Mouse (Mus musculus) embryonic facial prominence, embryonic 11.5 days (tissue): Measurements from ENCODE around the gene Srp14. TPM values are rescaled to one million over a fixed set of nuclear protein-coding genes. Genes with fewer than 3 reads are reported as not detected.
A peak's percentile ranks its signal among the peaks of the same experiment; 100 is the strongest.

Experiments used
- ATAC-seq: fragments of 200-750 bp; cut with Nextera tagmentation; replicated peaks from 2 replicates; pipeline ENCODE4 v1.8.0; 2017; ENCODE audit warnings: low read depth; ENCODE audit not compliant: insufficient number of reproducible peaks, low FRiP score, low TSS enrichment
- DNase-seq: peaks from one replicate; pipeline ENCODE4 v3.0.0-alpha.2; 2015; ENCODE audit warnings: low spot score
- H3K27ac ChIP-seq: fragments of 300-500 bp; sonication (generic); replicated peaks from 2 replicates; pipeline ENCODE4 v1.5.1; 2014; ENCODE audit warnings: mild to moderate bottlenecking, low read depth, low read length, control low read depth
- H3K27me3 ChIP-seq: fragments of 300-500 bp; sonication (generic); 2 replicates; pipeline ENCODE4 v1.6.1; 2014; ENCODE audit warnings: mild to moderate bottlenecking, low read length, moderate library complexity, mixed read lengths; ENCODE audit not compliant: control insufficient read depth, insufficient read depth
- H3K36me3 ChIP-seq: fragments of 300-500 bp; sonication (generic); replicated peaks from 2 replicates; pipeline ENCODE4 v1.6.1; 2014; ENCODE audit warnings: low read depth, mild to moderate bottlenecking, low read length, moderate library complexity, mixed read lengths; ENCODE audit not compliant: control insufficient read depth, insufficient read depth
- H3K4me1 ChIP-seq: fragments of 300-500 bp; sonication (generic); 2 replicates; pipeline ENCODE4 v1.6.1; 2014; ENCODE audit warnings: low read length, mixed read lengths; ENCODE audit not compliant: control insufficient read depth, insufficient read depth
- H3K4me2 ChIP-seq: fragments of 300-500 bp; sonication (generic); 2 replicates; pipeline ENCODE4 v1.6.1; 2014; ENCODE audit warnings: low read depth, mild to moderate bottlenecking, control low read depth, low read length, moderate library complexity
- H3K4me3 ChIP-seq: fragments of 300-500 bp; sonication (generic); 2 replicates; pipeline ENCODE4 v1.5.1; 2014; ENCODE audit warnings: low read depth, low read length, control low read depth
- H3K9ac ChIP-seq: fragments of 300-500 bp; sonication (generic); replicated peaks from 2 replicates; pipeline ENCODE4 v1.6.1; 2014; ENCODE audit warnings: mild to moderate bottlenecking, control low read depth, low read length
- H3K9me3 ChIP-seq: fragments of 300-500 bp; sonication (generic); replicated peaks from 2 replicates; pipeline ENCODE4 v1.6.1; 2016; ENCODE audit warnings: mild to moderate bottlenecking, low read length, inconsistent platforms, mixed read lengths; ENCODE audit not compliant: control insufficient read depth
- WGBS: fragments of 180-500 bp; shearing (Covaris S2); extraction: QIAGEN DNeasy Blood & Tissue Kit; methylation state at CpG from one replicate; pipeline ENCODE4 v1.1.7; 2014; 5-methylcytosine and 5-hydroxymethylcytosine counted together
- polyA plus RNA-seq: library from polyadenylated mRNA; unstranded; fragments of >200 nt; fragmentation: Nextera tagmentation; extraction: Ambion mirVana; gene quantifications from 2 replicates; pipeline ENCODE4 v1.2.1, GENCODE M21; 2014

The Srp14 gene
- polyA plus RNA-seq, 1 experiment from 2014 or later = 244 TPM

DNA sequence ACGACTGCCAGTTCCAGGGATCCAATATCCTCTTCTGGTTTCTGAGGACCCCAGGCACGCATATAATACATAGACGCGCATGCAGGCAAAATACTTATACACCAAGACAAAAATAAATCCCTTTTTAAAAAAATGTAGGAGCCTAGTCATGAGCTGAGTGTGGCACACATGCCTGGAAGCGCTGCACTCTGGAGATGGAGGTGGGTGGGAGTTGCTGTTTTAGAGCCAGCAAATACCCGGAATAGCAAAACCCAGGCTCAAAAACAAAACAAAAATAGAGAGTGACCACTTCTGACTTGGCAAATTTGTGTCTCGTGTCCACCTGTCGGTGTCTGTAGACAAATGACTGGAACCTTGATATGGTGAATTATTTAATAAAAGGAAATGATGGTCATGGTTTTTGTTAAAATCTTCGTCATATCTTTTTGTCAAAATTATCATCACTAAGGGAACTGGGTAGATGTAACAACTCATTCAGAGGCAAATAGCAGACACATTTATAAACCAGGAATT, 4.9 kb upstream of the Srp14 start:
- Histone ChIP-seq H3K27me3 (no peaks in the 10 kb centered on the region), H3K9ac (no peak overlapping the region), H3K4me1 (no peaks in the 10 kb centered on the region), H3K36me3 (no peaks in the 10 kb centered on the region), H3K27ac (no peak overlapping the region), H3K4me3 (no peak overlapping the region), H3K9me3 (no peaks in the 10 kb centered on the region), H3K4me2 (no peak overlapping the region)
- DNase-seq (no peak), ATAC-seq (no peak)
- WGBS = 84% methylated on average over 9 of the region's 9 CpGs

DNA sequence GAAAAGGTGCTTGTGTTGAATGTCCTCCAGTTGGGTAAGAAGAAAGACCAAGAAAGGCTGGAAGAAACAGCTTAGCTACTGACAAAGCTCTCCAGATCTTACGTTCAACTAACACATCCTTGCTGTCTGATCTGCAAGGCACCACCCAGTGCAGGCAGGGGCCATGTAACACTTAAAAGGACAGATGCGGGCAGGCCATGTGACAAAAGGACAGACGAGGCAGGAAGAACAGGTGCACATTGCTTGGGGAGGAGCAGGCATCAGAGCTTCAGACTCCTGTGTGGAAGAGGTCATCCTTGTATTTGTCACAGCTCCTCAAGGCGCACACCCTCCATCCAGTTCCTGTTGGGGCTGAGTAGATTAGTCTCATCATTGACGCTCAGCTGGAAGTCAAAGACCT, 3.5 kb upstream of the Srp14 start:
- ATAC-seq (no peak), DNase-seq (no peak)
- Histone ChIP-seq H3K9ac (no peak overlapping the region), H3K27ac (no peak overlapping the region), H3K4me2 (no peak overlapping the region), H3K36me3 (no peaks in the 10 kb centered on the region), H3K27me3 (no peaks in the 10 kb centered on the region), H3K9me3 (no peaks in the 10 kb centered on the region), H3K4me3 (no peak overlapping the region), H3K4me1 (peaks cover 4% of the 10 kb centered on the region)
- 86% methylated on average over 5 of the region's 5 CpGs for WGBS

DNA sequence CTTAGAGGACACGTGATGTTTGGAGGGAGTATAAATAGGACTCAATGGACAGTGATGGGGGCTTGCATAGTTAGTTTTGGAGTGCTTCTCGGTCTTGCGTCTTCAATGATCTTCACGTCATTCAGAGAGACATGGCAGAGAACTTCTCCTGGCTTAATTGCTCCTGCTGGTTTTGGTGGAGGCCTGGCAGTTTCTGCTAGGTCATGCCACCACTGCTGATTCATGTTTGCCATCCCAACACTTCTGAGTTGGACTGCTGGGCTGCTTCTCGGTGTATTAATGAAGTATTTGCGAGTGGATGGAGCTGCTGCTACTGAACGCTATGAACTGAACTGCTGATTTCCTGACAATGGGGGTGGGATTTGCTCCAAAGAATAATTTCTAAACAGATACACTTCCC, 1.4 kb upstream of the Srp14 start:
- ATAC-seq (no peak), DNase-seq (no peak)
- Histone ChIP-seq H3K36me3 (peaks cover 1% of the 10 kb centered on the region; the same call in 1 of the 2 replicates), H3K27ac (no peak overlapping the region), H3K4me1 (peaks cover 4% of the 10 kb centered on the region), H3K9ac (no peak overlapping the region), H3K27me3 (no peaks in the 10 kb centered on the region), H3K4me2 (no peak overlapping the region), H3K4me3 (no peak overlapping the region), H3K9me3 (no peaks in the 10 kb centered on the region)
- 91% methylated on average over 7 of the region's 7 CpGs for WGBS

DNA sequence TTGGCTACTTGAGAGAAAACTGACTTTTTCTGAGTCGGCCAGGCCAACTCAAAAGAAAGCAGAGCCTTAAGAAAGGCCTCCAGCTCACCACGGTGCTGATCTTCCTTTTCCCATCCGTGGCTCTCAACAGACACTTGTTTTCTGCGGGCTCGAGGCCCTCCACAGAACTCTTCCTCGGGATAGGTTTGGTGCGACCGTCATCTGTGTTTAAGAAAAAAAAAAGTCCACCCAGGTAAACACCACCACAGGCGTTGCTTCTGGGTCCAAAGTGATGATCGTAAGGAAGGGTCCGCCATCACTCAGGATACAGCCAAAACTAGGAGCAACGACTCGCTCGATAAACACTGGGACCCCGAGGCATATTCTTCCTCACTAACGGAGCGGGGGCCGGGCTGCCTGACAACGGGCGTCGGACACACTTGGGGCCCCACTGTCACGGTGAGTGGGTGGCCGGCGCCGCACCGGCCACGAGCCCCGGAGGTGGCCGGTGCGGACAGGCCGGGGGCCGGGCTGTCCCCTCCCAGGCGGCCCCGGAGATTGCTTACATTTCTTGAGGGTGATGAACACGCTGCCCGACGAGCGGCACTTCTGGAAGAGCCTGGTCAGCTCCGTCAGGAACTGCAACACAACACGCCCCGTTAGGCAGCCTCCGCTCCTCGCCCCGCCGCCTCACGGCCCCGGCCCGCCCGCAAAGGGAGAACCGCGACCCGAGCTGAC, 520 bp downstream of the Srp14 start:
- Histone ChIP-seq H3K9ac (peak overlapping the region; percentile 84), H3K27ac (0 out of 2 replicates have a peak overlapping the region, but pooled peaks have one; percentile 32), H3K4me3 (peak overlapping the region; percentile 88), H3K27me3 (no peaks in the 10 kb centered on the region), H3K9me3 (no peaks in the 10 kb centered on the region), H3K36me3 (peaks cover 9% of the 10 kb centered on the region), H3K4me1 (peaks cover 4% of the 10 kb centered on the region), H3K4me2 (peak overlapping the region; percentile 80)
- 3% methylated on average over 42 of the region's 52 CpGs for WGBS
- DNase-seq (no peak), ATAC-seq (no peak)

DNA sequence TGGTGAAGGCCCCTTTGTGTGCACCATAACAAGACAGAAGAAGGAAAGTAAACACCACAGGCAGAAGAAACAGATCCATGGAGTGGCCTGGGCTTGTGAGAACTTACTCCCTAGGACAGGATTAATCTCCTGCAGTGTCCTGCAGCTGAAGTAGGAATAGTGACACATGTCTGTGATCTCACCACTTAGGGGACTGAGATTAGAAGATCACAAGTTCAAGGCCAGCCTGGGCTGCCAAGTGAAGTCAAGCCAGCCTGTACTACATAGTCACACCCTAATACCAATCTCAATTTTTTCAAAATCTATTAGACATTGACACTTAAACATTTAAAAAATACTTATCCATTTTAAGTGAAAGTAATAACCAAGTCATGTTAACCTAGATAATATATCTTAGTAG, 11.2 kb downstream of the Srp14 start:
- Histone ChIP-seq H3K27ac (no peak overlapping the region), H3K9me3 (no peaks in the 10 kb centered on the region), H3K4me2 (no peak overlapping the region), H3K4me1 (no peaks in the 10 kb centered on the region), H3K27me3 (no peaks in the 10 kb centered on the region), H3K9ac (no peak overlapping the region), H3K36me3 (peaks cover 4% of the 10 kb centered on the region; the same call in 1 of the 2 replicates), H3K4me3 (no peak overlapping the region)
- no peak for DNase-seq
- ATAC-seq = no peak

DNA sequence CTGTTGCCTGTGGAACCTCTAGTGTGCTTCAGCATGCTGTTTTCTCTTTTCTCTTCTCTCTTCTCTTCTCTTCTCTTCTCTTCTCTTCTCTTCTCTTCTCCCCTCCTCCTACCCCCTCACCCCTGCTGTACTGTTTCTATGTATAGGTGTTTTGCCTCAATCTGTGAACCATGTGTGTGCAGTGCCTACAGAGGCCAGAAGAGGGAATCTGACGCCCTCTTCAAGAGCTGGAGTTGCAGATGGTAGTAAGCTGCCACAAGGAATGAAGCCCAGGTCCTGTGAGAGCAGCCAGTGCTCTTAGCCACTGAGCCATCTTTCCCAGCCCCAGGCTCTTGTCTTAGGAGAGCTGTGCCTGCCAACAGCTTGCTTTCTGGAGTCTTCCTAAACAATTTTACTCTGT, 12.9 kb downstream of the Srp14 start:
- WGBS = 44% methylated on average over 1 of the region's 1 CpGs
- H3K9ac ChIP-seq = no peak overlapping the region
- H3K9me3 ChIP-seq = no peaks in the 10 kb centered on the region
- no peaks in the 10 kb centered on the region for H3K27me3 ChIP-seq
- no peak for ATAC-seq
- no peak overlapping the region for H3K4me2 ChIP-seq
- H3K4me1 ChIP-seq = no peaks in the 10 kb centered on the region
- no peak overlapping the region for H3K27ac ChIP-seq
- DNase-seq = no peak
- H3K36me3 ChIP-seq = peaks cover 4% of the 10 kb centered on the region; the same call in 1 of the 2 replicates
- H3K4me3 ChIP-seq = no peak overlapping the region

DNA sequence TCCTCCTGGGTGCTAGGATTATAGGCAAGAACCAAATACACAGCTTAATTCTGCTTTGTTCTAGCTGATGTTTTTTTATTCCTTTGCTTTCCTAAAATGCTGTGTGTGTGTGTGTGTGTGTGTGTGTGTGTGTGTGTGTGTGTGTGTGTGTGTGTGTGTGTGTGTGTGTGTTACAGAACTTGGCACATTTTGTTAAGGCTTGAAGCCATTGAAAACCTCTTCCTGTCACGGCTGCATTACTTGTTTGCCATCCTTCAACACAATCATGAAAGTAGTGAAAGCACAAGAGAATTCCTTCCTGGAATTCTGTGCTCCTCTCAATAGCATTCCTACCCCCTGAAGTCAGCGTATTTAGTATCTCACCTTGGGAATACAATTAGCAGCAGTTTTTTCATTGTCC, 13.6 kb downstream of the Srp14 start:
- Histone ChIP-seq H3K36me3 (no peaks in the 10 kb centered on the region; the same call in 1 of the 2 replicates), H3K27me3 (no peaks in the 10 kb centered on the region)
- WGBS = 78% methylated on average over 2 of the region's 2 CpGs

DNA sequence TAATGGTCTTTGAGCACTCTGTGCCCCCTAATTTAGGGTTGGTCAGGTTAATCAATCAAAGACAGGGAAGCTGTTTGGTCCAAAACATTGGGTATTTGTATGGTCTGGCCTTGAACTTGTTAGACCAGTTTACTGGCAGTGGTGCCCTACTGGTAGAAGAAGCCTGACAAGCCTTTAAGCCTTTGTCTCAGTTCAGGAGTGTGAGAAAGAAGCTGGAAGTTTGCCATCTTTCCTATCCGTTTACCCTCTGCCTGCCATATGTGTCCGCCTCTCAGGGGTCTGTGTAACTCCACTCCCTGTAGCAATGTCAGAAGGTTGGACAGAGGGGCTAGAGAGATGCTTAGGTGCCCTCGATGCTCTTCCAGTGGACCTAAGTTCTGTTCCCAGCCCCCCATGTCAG, 15.1 kb downstream of the Srp14 start:
- DNase-seq = no peak
- no peaks in the 10 kb centered on the region for H3K4me1 ChIP-seq
- H3K27ac ChIP-seq = no peak overlapping the region
- WGBS = 85% methylated on average over 3 of the region's 3 CpGs
- no peak for ATAC-seq
- no peaks in the 10 kb centered on the region for H3K9me3 ChIP-seq
- no peaks in the 10 kb centered on the region for H3K27me3 ChIP-seq
- H3K36me3 ChIP-seq = no peaks in the 10 kb centered on the region; the same call in 1 of the 2 replicates
- no peak overlapping the region for H3K9ac ChIP-seq
- no peak overlapping the region for H3K4me2 ChIP-seq
- H3K4me3 ChIP-seq = no peak overlapping the region

More for the DNA sequence above, 13.6 kb downstream of the Srp14 start:
- no peak overlapping the region for H3K9ac ChIP-seq
- H3K4me3 ChIP-seq = no peak overlapping the region
- no peaks in the 10 kb centered on the region for H3K9me3 ChIP-seq
- ATAC-seq (no peak), DNase-seq (no peak)
- H3K27ac ChIP-seq = no peak overlapping the region
- H3K4me1 ChIP-seq = no peaks in the 10 kb centered on the region
- H3K4me2 ChIP-seq = no peak overlapping the region
